Mouse (Mus musculus): ENCODE measurements at regions not wholly inside any gene's neighbourhood (a gene's known extent, or its start where the extent isn't known, plus 50 kb on each side); places are given as distances from the start of the nearest gene placed in this dataset.

DNA sequence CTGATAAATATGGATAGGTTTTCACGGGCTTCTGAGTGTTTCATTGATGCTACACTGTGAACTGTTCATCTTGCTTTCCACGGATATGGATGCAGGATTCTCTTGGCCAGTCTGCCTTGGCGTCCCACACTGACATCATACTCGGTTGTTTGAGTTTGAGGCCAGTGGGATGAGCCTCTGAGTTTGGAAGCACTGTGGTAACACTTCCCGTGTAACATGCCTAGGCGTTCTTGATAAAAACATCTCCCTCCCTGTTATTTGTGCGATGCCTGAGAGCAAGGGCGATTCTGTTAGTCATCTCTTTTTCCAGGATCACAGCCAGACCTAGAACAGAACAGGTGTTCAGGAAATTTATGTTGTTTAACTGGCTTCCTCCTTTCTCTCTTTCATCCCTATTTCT lies 482.5 kb upstream of the Id2 start:
- Histone ChIP-seq H3K27me3 (replicated peaks; ENCODE audit: insufficient read depth, low read length) (no peaks in the 10 kb centered on the region), H3K36me3 (ENCODE audit: insufficient read depth, low read length) (no peaks in the 10 kb centered on the region), H3K4me3 (ENCODE audit: low read depth, low read length) (no peak overlapping the region), H3K9me3 (ENCODE audit: low read length) (no peaks in the 10 kb centered on the region), H3K4me2 (replicated peaks; ENCODE audit: low read depth, low read length) (no peak overlapping the region), H3K27ac (ENCODE audit: low read length) (no peak overlapping the region), H3K4me1 (ENCODE audit: insufficient read depth, low read depth, low read length) (no peaks in the 10 kb centered on the region), H3K9ac (replicated peaks; ENCODE audit: low read depth) (no peak overlapping the region)
- TF ChIP-seq EP300 (IDR thresholded peaks at IDR 0.05) (no peak), CTCF (IDR thresholded peaks at IDR 0.05) (no peak)
- 68% methylated on average over 8 of the region's 8 CpGs for WGBS
- ATAC-seq: no peak
- DNase-seq (ENCODE audit: low spot score): no peak

DNA sequence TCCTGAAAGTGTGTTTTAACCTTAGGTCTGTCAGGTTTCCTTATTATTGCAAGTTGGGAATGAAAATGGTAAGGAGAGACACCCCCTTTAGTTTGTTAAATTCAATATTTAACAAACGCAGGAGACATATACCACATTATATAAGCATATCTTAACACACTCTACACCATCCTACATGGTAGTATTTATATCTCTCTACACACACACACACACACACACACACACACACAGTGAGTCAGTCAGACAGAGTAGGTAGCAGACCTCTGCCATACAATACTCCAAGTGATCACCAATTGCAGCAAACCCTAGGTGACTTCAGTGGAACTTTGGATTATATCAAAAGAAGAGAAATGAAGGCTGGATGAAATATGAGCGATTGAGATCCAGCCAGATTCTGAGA lies 468.2 kb upstream of the Id2 start:
- no peaks in the 10 kb centered on the region for H3K36me3 ChIP-seq (ENCODE audit: insufficient read depth, low read length)
- no peaks in the 10 kb centered on the region for H3K4me1 ChIP-seq (ENCODE audit: insufficient read depth, low read depth, low read length)
- no peak overlapping the region for H3K4me3 ChIP-seq (ENCODE audit: low read depth, low read length)
- no peaks in the 10 kb centered on the region for H3K9me3 ChIP-seq (ENCODE audit: low read length)
- ATAC-seq: no peak
- H3K27ac ChIP-seq (ENCODE audit: low read length): no peak overlapping the region
- no peaks in the 10 kb centered on the region for H3K27me3 ChIP-seq (replicated peaks; ENCODE audit: insufficient read depth, low read length)
- H3K9ac ChIP-seq (replicated peaks; ENCODE audit: low read depth): no peak overlapping the region
- TF ChIP-seq CTCF (IDR thresholded peaks at IDR 0.05) (no peak), EP300 (IDR thresholded peaks at IDR 0.05) (no peak)
- 75% methylated on average over 2 of the region's 2 CpGs for WGBS
- no peak for DNase-seq (ENCODE audit: low spot score)
- no peak overlapping the region for H3K4me2 ChIP-seq (replicated peaks; ENCODE audit: low read depth, low read length)

DNA sequence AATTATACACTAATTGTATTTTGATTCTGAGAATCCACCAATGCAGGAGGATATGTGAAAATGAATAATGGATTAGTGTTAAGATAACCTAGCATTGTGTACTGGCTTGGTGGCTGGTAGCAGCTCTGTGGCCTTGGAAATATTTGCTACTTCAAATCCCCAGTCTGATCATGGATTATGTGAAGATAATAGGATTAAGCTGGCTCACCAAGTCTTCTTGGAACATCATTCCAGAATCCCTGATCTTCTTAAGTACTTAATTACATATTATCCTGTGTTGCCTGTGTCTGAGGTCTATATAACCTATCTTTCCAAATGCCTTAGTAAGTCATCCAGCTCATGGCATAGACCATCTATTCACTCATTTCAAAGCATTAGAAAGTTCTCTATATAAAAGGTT lies 462.7 kb upstream of the Id2 start:
- Histone ChIP-seq H3K9ac (replicated peaks; ENCODE audit: low read depth) (no peak overlapping the region), H3K27ac (ENCODE audit: low read length) (no peak overlapping the region), H3K4me2 (replicated peaks; ENCODE audit: low read depth, low read length) (no peak overlapping the region), H3K9me3 (ENCODE audit: low read length) (no peaks in the 10 kb centered on the region), H3K36me3 (ENCODE audit: insufficient read depth, low read length) (no peaks in the 10 kb centered on the region), H3K4me1 (ENCODE audit: insufficient read depth, low read depth, low read length) (no peaks in the 10 kb centered on the region), H3K4me3 (ENCODE audit: low read depth, low read length) (no peak overlapping the region), H3K27me3 (replicated peaks; ENCODE audit: insufficient read depth, low read length) (no peaks in the 10 kb centered on the region)
- TF ChIP-seq EP300 (IDR thresholded peaks at IDR 0.05) (no peak), CTCF (IDR thresholded peaks at IDR 0.05) (no peak)
- ATAC-seq (no peak), DNase-seq (ENCODE audit: low spot score) (no peak)

DNA sequence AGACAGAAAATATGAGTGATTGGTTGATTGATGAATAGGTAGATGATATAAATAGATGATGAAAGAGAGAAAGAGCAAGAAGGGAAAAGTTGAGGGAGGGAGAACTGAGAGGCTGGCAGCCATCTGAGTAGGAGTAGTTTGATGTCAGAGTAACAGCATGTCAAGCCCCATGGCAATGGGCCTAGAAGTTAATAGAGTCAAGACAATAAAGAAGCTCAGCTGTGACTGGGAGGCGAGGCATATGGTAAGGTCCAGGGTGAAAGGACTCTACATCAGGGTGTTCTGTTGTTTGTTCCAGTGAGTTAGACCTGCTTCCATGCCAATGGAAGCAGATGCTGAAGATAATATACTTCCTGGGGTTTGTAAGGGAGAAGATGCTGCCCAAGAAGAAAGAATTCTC lies 456.7 kb upstream of the Id2 start:
- Histone ChIP-seq H3K4me1 (ENCODE audit: insufficient read depth, low read depth, low read length) (no peaks in the 10 kb centered on the region), H3K27ac (ENCODE audit: low read length) (no peak overlapping the region), H3K36me3 (ENCODE audit: insufficient read depth, low read length) (no peaks in the 10 kb centered on the region), H3K27me3 (replicated peaks; ENCODE audit: insufficient read depth, low read length) (no peaks in the 10 kb centered on the region), H3K9ac (replicated peaks; ENCODE audit: low read depth) (no peak overlapping the region), H3K9me3 (ENCODE audit: low read length) (no peaks in the 10 kb centered on the region), H3K4me2 (replicated peaks; ENCODE audit: low read depth, low read length) (no peak overlapping the region), H3K4me3 (ENCODE audit: low read depth, low read length) (no peak overlapping the region)
- DNase-seq (ENCODE audit: low spot score) (no peak), ATAC-seq (no peak)
- 73% methylated on average over 1 of the region's 1 CpGs for WGBS
- TF ChIP-seq CTCF (IDR thresholded peaks at IDR 0.05) (no peak), EP300 (IDR thresholded peaks at IDR 0.05) (no peak)

DNA sequence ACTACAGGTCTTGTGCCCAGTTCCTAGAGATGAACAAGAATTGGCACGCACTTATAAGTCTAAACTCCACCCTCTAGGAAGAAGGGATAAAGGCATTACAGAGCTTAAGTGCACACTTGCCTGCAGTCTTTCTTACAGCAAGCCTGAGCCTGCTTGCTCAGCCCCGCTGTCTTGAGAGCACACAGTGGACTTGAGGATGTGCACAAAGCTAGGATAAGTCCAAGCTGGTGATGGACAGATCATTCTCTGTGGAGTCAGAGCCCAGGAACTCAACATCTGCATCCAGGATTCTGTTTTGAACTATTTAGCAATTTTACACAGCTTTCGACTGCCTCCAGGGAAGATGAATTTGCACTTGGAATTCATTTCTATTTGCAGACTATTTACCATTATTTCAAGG lies 452.8 kb upstream of the Id2 start:
- Histone ChIP-seq H3K27ac (ENCODE audit: low read length) (no peak overlapping the region), H3K4me2 (replicated peaks; ENCODE audit: low read depth, low read length) (no peak overlapping the region), H3K9me3 (ENCODE audit: low read length) (no peaks in the 10 kb centered on the region), H3K4me1 (ENCODE audit: insufficient read depth, low read depth, low read length) (no peaks in the 10 kb centered on the region), H3K36me3 (ENCODE audit: insufficient read depth, low read length) (no peaks in the 10 kb centered on the region), H3K27me3 (replicated peaks; ENCODE audit: insufficient read depth, low read length) (no peaks in the 10 kb centered on the region), H3K4me3 (ENCODE audit: low read depth, low read length) (no peak overlapping the region), H3K9ac (replicated peaks; ENCODE audit: low read depth) (no peak overlapping the region)
- WGBS: 74% methylated on average over 3 of the region's 3 CpGs
- DNase-seq (ENCODE audit: low spot score): no peak
- ATAC-seq: no peak
- no peak for TF ChIP-seq EP300 (IDR thresholded peaks at IDR 0.05)
- TF ChIP-seq CTCF (IDR thresholded peaks at IDR 0.05): no peak

DNA sequence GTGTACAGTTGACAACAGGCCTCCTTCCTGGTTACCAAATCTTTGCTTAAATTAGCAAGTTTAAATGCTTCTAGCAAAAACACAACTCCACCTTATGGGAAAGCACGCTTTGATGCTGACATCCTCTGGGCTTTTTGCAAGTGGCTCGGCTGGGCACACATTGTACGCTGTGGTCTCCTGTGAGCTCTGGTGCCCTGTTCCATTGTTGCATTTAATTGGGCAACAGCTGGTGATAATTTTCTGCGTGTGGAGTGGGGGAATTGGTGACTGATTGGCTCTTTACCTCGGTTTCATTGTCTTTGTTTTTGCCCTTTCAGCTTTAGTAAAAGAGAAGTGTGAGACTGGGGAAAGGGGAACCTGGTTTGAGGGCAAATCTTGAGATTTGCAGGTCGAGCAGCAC lies 447.3 kb upstream of the Id2 start:
- no peaks in the 10 kb centered on the region for H3K36me3 ChIP-seq (ENCODE audit: insufficient read depth, low read length)
- no peaks in the 10 kb centered on the region for H3K4me1 ChIP-seq (ENCODE audit: insufficient read depth, low read depth, low read length)
- H3K4me2 ChIP-seq (replicated peaks; ENCODE audit: low read depth, low read length): no peak overlapping the region
- TF ChIP-seq CTCF (IDR thresholded peaks at IDR 0.05) (no peak), EP300 (IDR thresholded peaks at IDR 0.05) (no peak)
- no peak overlapping the region for H3K27ac ChIP-seq (ENCODE audit: low read length)
- no peak overlapping the region for H3K9ac ChIP-seq (replicated peaks; ENCODE audit: low read depth)
- no peak for DNase-seq (ENCODE audit: low spot score)
- H3K4me3 ChIP-seq (ENCODE audit: low read depth, low read length): no peak overlapping the region
- no peaks in the 10 kb centered on the region for H3K27me3 ChIP-seq (replicated peaks; ENCODE audit: insufficient read depth, low read length)
- ATAC-seq: no peak
- WGBS: 69% methylated on average over 6 of the region's 6 CpGs
- H3K9me3 ChIP-seq (ENCODE audit: low read length): no peaks in the 10 kb centered on the region

DNA sequence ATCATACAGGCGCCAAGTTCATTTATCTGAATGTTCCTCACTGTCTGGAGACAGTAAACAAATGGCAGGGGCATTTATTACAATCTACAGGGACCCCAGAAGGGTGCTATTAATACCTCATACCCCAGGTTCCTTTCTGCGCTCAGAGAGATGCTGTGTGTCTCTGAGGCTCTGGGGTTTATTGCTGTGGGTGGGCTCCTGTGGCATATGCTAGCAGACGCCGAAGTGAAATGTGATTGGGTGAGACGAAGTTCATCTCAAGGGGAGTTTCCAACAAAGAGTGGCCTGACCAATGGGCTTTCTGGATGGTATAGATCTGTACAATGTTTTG lies 437.6 kb upstream of the Id2 start:
- no peak overlapping the region for H3K27ac ChIP-seq (ENCODE audit: low read length)
- no peaks in the 10 kb centered on the region for H3K27me3 ChIP-seq (replicated peaks; ENCODE audit: insufficient read depth, low read length)
- H3K4me3 ChIP-seq (ENCODE audit: low read depth, low read length): no peak overlapping the region
- H3K36me3 ChIP-seq (ENCODE audit: insufficient read depth, low read length): no peaks in the 10 kb centered on the region
- no peak overlapping the region for H3K9ac ChIP-seq (replicated peaks; ENCODE audit: low read depth)
- H3K4me1 ChIP-seq (ENCODE audit: insufficient read depth, low read depth, low read length): no peaks in the 10 kb centered on the region
- TF ChIP-seq EP300 (IDR thresholded peaks at IDR 0.05) (no peak), CTCF (IDR thresholded peaks at IDR 0.05) (no peak)
- 36% methylated on average over 5 of the region's 5 CpGs for WGBS
- DNase-seq (ENCODE audit: low spot score) (no peak), ATAC-seq (no peak)
- no peak overlapping the region for H3K4me2 ChIP-seq (replicated peaks; ENCODE audit: low read depth, low read length)
- H3K9me3 ChIP-seq (ENCODE audit: low read length): no peaks in the 10 kb centered on the region

Measured in lung, postnatal 0 days (tissue).